Mouse (Mus musculus): ENCODE measurements at regions not wholly inside any gene's neighbourhood (a gene's known extent, or its start where the extent isn't known, plus 50 kb on each side); places are given as distances from the start of the nearest gene placed in this dataset.

DNA sequence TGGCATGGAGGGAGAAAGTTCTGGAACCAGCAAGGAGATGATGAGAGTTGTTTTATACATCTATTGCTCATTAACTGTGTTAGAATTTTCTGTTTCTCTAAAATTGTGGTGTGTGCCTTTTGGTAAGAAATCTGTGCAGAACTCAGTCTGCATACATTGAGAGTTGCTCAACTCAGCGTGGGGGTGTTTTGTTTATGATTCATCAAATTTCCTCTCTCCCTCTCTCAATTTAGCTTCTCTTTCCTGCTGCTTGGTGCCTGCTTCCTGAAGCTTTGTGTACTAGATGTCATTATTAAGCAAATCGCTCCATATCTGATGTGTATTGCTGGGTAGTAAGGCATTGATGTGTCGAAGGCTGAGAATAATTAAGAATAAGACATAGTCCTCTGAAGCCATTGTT, 81.4 kb upstream of the Eif4g2 start:
- no peak for TF ChIP-seq POLR2A (IDR thresholded peaks at IDR 0.05; ENCODE audit: insufficient read length, low read depth)
- TF ChIP-seq MYOD1 (IDR thresholded peaks at IDR 0.05; ENCODE audit: control insufficient read depth in 1 of 3, insufficient read length in 2 of 3, low read depth in 2 of 3): no peak
- TF ChIP-seq MYOG (IDR thresholded peaks at IDR 0.05; ENCODE audit: control insufficient read depth in 1 of 3, insufficient read depth in 1 of 3, insufficient read length in 2 of 3, low read depth in 2 of 3): no peak
- no peak for TF ChIP-seq TCF12 (IDR thresholded peaks at IDR 0.05; ENCODE audit: insufficient read depth, poor library complexity, severe bottlenecking)
- no peak for TF ChIP-seq USF1 (IDR thresholded peaks at IDR 0.05; ENCODE audit: low read depth)
- no peak for TF ChIP-seq CEBPB (IDR thresholded peaks at IDR 0.05; ENCODE audit: insufficient read depth, poor library complexity, severe bottlenecking)
- no peak for TF ChIP-seq E2F4 (IDR thresholded peaks at IDR 0.05; ENCODE audit: insufficient read depth)

Measured in myocyte (in vitro differentiated cells).